ENCODE assay signal across 19 mouse cellular contexts in the genomic region with DNA sequence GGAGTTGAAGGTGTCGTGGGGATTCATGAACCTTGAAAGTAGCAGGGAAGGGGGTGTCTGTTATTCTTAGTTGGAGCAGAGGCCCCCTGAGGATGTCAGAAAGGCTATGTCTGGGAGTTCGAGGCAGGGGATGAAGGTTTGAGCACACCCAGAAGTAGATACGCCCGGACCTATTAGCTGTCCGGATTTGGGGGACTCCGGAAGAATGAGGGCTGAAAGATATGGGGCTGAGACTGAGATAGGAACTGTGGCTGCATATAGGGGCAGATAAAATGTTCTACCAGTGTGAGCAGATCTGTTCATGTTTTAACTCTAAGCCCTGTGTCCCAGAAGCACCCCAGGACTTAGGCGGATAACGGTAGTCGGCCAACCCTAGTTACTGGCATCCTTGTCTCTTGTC. TPM values are rescaled to one million over a fixed set of nuclear protein-coding genes. Genes with fewer than 3 reads are reported as not detected.
"Had no signal": no experiment of that assay in that cellular context is flagged by ENCODE, and none has a peak within 500 bp of the region (broad histone marks: within the 10 kb centered on the region; RNA-seq: fewer than 3 reads in every experiment).

No protein-coding gene starts in this region.

- H3K36me3 ChIP-seq: liver, embryonic 15.5 days had no signal

- H3K27ac ChIP-seq: liver, embryonic 15.5 days; lung, embryonic 15.5 days; macrophage; midbrain, embryonic 13.5 days; midbrain, embryonic 15.5 days; neural tube, embryonic 12.5 days had no signal

- H3K4me3 ChIP-seq: liver, embryonic 15.5 days; lung, embryonic 15.5 days; midbrain, embryonic 13.5 days; midbrain, embryonic 15.5 days; neural tube, embryonic 12.5 days had no signal

- ATAC-seq: liver, postnatal 0 days; lung, postnatal 0 days; midbrain, embryonic 13.5 days; midbrain, embryonic 15.5 days had no signal

- H3K9me3 ChIP-seq: liver, embryonic 15.5 days; lung, embryonic 15.5 days; midbrain, embryonic 13.5 days; midbrain, embryonic 15.5 days; neural tube, embryonic 12.5 days had no signal

- DNase-seq: liver, postnatal 0 days; lung, adult 2 months; lung, postnatal 14 days; lung, postnatal 36 days; right cerebral cortex, postnatal 14 days; spleen, adult 18-20 months; thymus, adult 18-20 months; thymus, postnatal 14 days; thymus, postnatal 36 days had no signal

- H3K27me3 ChIP-seq: midbrain, embryonic 15.5 days had no signal

- H3K9ac ChIP-seq: liver, embryonic 15.5 days; liver, postnatal 0 days; lung, embryonic 15.5 days; midbrain, embryonic 13.5 days; midbrain, embryonic 15.5 days; neural tube, embryonic 12.5 days had no signal

RNA-seq across cellular contexts. Expression of a gene that starts 5.4 kb away (rescaled TPM):
- total RNA-seq: monocyte, adult 5-6 weeks; neutrophil, adult 5-6 weeks had no signal
- polyA plus RNA-seq: macrophage had no signal

RNA-seq across cellular contexts. Expression of a gene that starts 51.1 kb away (rescaled TPM):
- total RNA-seq: megakaryocyte, adult 5-6 weeks; monocyte, adult 5-6 weeks; neutrophil, adult 5-6 weeks had no signal
- polyA plus RNA-seq: liver, postnatal 0 days; macrophage had no signal
